Mouse (Mus musculus): Measurements from ENCODE around the gene Shank3. TPM values are rescaled to one million over a fixed set of nuclear protein-coding genes. Genes with fewer than 3 reads are reported as not detected.

The Shank3 gene
- total RNA-seq, 2 experiments from 2014 or later = 14.4 to 15.5 TPM

GRCm38 (mm10) chr15:89607480-89607879 is 108.1 kb downstream of the Shank3 start:
- intact Hi-C loops (cut with DNase I) = no loop called here
- no peak for DNase-seq

- intact Hi-C loops (cut with DNase I) = no loop called here
- DNase-seq = no peak
Measured at GRCm38 (mm10) chr15:89607888-89608287, 108.5 kb downstream of the Shank3 start.

Other genes with a start within 250 kb of the Shank3 start
- 10 to 100 TPM; 62.0 to 62.1 TPM for gene Sbf1, start 184.3 kb upstream of the Shank3 start, total RNA-seq (2021)
- not detected for gene Adm2, start 176.9 kb upstream of the Shank3 start, total RNA-seq (2021)
- not detected for gene Miox, start 165.2 kb upstream of the Shank3 start, total RNA-seq (2021)
- gene Lmf2, start 144.0 kb upstream of the Shank3 start, total RNA-seq (2021) = 10 to 100 TPM; 12.0 to 12.6 TPM
- 10 to 100 TPM; 36.7 to 43.0 TPM for gene Ncaph2, start 143.9 kb upstream of the Shank3 start, total RNA-seq (2021)
- 10 to 100 TPM; 12.0 to 19.1 TPM for gene Sco2, start 125.8 kb upstream of the Shank3 start, total RNA-seq (2021)
- under 1 TPM; 0.35 to 0.48 TPM for gene Tymp, start 122.6 kb upstream of the Shank3 start, total RNA-seq (2021)
- gene Odf3b, start 120.3 kb upstream of the Shank3 start, total RNA-seq (2021) = under 1 TPM; 0.42 to 0.87 TPM
- not detected for gene Klhdc7b, start 114.7 kb upstream of the Shank3 start, total RNA-seq (2021)
- gene Syce3, start 89.1 kb upstream of the Shank3 start, total RNA-seq (2021) = not detected
- gene Cpt1b, start 73.8 kb upstream of the Shank3 start, total RNA-seq (2021) = 100 to 1,000 TPM; 255 to 278 TPM
- under 1 TPM; 0.20 to 0.47 TPM for gene C730034F03Rik, start 70.0 kb upstream of the Shank3 start, total RNA-seq (2021)
- gene Gm44502, start 69.9 kb upstream of the Shank3 start, total RNA-seq (2021) = 1 to 10 TPM in 1 of 2 experiments, not detected in 1; 1.5 TPM
- gene Chkb, start 69.7 kb upstream of the Shank3 start, total RNA-seq (2021) = 10 to 100 TPM; 20.8 to 30.0 TPM
- under 1 TPM; 0.28 to 0.30 TPM for gene Mapk8ip2, start 45.7 kb upstream of the Shank3 start, total RNA-seq (2021)
- gene Arsa, start 22.2 kb upstream of the Shank3 start, total RNA-seq (2021) = 1 to 10 TPM; 3.0 to 3.8 TPM
- under 1 TPM; 0.28 to 0.30 TPM for gene Acr, start 68.7 kb downstream of the Shank3 start, total RNA-seq (2021)
- 1 to 10 TPM; 1.8 to 3.1 TPM for gene Rabl2, start 92.3 kb downstream of the Shank3 start, total RNA-seq (2021)

Data from gastrocnemius, postnatal 36 days (tissue).